Mouse (Mus musculus): ENCODE data around the gene Mapk6. TPM values are rescaled to one million over a fixed set of nuclear protein-coding genes. Genes with fewer than 3 reads are reported as not detected.

Mapk6 gene
- polyA plus RNA-seq, 1 experiment = 25.2 TPM

DNA sequence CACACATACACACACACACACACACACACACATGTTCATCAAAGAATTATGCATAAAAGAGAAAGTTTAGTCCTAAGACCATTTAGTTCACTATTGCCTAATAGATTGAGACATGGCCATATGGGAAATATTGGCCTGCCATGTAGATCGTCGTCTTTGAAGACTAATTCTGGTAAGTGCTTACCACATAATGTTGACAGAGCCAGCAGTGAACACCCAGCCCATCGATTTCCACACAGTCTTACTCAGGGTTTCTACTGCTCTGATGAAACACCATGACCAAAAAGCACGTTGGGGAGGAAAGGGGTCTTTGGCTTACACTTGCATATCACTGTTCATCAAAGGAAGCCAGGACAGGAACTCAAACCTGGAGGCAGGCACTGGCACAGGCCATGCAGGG is 67.4 kb downstream of the Mapk6 start:
- H3K4me3 ChIP-seq (replicated peaks; ENCODE audit: extremely low read depth, low read depth, low read length) = no peak overlapping the region
- no peaks in the 10 kb centered on the region for H3K4me1 ChIP-seq (ENCODE audit: control insufficient read depth, insufficient read depth, low read length)
- TF ChIP-seq CTCF (IDR thresholded peaks at IDR 0.05; ENCODE audit: insufficient read depth, low read length) = no peak
- TF ChIP-seq POLR2A (IDR thresholded peaks at IDR 0.05; ENCODE audit: borderline replicate concordance, extremely low read depth, low read depth, low read length) = no peak
- 66% methylated on average over 4 of the region's 4 CpGs for WGBS
- DNase-seq = no peak

DNA sequence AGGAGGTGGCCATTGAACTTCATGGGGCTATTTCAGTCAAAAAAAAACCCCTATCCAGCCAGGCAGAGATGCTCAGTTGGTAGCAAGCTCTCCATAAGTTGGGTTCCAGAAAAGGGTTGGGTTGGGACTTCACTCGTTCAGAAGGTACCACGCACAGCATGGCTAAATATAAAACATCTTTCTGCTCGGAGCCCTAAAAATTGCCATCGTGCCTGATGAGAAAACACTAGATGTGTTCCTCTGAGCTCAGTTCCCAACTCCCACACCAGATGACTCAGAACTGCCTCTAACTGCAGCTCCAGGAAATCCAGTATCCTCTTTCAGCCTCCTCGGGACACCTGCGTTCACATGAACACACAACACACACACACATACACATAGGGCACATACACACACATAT is 71.8 kb downstream of the Mapk6 start:
- 88% methylated on average over 6 of the region's 6 CpGs for whole genome bisulfite sequencing
- DNase-seq = no peak

DNA sequence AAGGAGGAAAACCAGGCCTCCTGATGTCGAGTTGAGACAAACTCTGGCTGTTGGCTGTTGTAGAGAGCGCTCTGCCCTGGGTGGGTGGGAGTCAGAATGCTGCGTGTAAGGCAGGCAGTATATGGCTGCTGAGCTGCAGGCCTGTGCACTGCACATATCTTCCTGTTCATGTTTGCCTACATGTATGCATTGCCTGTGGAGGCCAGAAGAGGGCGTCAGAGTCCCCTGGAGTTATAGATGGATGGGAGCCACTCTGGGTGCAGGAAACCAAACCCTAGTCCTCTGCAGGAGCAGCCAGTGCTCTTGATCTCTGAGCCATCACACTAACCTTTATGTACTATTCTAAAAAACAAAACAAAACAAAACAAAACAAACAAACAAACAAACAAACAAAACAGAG is 75.4 kb downstream of the Mapk6 start:
- H3K4me3 ChIP-seq (replicated peaks; ENCODE audit: extremely low read depth, low read depth, low read length) = no peak overlapping the region
- no peak for DNase-seq
- TF ChIP-seq POLR2A (IDR thresholded peaks at IDR 0.05; ENCODE audit: borderline replicate concordance, extremely low read depth, low read depth, low read length) (no peak), CTCF (IDR thresholded peaks at IDR 0.05; ENCODE audit: insufficient read depth, low read length) (no peak)
- WGBS = 81% methylated on average over 4 of the region's 4 CpGs
- H3K4me1 ChIP-seq (ENCODE audit: control insufficient read depth, insufficient read depth, low read length) = no peaks in the 10 kb centered on the region

More for the DNA sequence above, 71.8 kb downstream of the Mapk6 start:
- Histone ChIP-seq H3K4me1 (ENCODE audit: control insufficient read depth, insufficient read depth, low read length) (no peaks in the 10 kb centered on the region), H3K4me3 (replicated peaks; ENCODE audit: extremely low read depth, low read depth, low read length) (no peak overlapping the region)
- TF ChIP-seq CTCF (IDR thresholded peaks at IDR 0.05; ENCODE audit: insufficient read depth, low read length) = no peak
- TF ChIP-seq POLR2A (IDR thresholded peaks at IDR 0.05; ENCODE audit: borderline replicate concordance, extremely low read depth, low read depth, low read length) = no peak

DNA sequence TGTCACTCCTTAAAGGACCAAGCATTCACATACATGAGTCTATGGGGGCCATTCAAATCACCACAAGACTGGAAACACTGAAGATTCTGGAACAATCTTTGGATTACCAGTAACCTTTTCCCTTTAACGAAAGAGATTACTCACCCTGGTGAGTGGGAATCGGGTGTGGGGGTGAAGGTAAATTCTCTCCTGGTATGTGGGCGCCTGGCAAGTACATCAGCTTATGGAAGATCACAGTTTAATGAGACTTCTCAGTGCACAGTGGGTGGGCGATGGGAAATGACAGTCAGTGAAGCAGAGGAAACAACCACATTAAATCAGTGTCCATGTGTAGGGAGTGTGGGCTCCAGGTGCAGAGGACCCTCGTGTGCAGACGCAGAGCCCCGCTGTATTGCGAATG is 79.0 kb downstream of the Mapk6 start:
- H3K4me1 ChIP-seq (ENCODE audit: control insufficient read depth, insufficient read depth, low read length) = no peaks in the 10 kb centered on the region
- no peak for DNase-seq
- 92% methylated on average over 8 of the region's 8 CpGs for WGBS
- H3K4me3 ChIP-seq (replicated peaks; ENCODE audit: extremely low read depth, low read depth, low read length) = no peak overlapping the region
- TF ChIP-seq POLR2A (IDR thresholded peaks at IDR 0.05; ENCODE audit: borderline replicate concordance, extremely low read depth, low read depth, low read length) (no peak), CTCF (IDR thresholded peaks at IDR 0.05; ENCODE audit: insufficient read depth, low read length) (no peak)

DNA sequence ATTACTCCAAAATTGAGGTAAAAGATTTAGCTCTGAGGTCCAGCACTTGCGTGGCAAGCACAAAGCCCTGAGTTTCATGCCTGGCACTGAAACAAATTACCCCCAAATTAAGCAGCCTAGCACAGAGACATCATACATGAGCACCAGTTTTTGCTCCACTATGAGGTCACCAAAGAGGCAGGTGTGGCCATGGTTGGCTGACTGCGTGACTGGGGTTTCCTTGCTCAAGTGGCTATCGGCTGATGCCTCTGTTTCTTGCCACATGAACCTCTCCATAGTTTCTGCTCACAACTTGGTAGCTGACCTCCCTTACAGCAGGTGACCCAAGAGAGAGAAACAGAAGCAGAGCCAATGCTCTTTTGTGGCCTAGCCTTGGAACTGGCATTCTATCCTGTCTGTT is 81.8 kb downstream of the Mapk6 start:
- DNase-seq = no peak
- no peak overlapping the region for H3K4me3 ChIP-seq (replicated peaks; ENCODE audit: extremely low read depth, low read depth, low read length)
- H3K4me1 ChIP-seq (ENCODE audit: control insufficient read depth, insufficient read depth, low read length) = no peaks in the 10 kb centered on the region
- TF ChIP-seq CTCF (IDR thresholded peaks at IDR 0.05; ENCODE audit: insufficient read depth, low read length) (no peak), POLR2A (IDR thresholded peaks at IDR 0.05; ENCODE audit: borderline replicate concordance, extremely low read depth, low read depth, low read length) (no peak)
- WGBS = 94% methylated on average over 3 of the region's 3 CpGs

DNA sequence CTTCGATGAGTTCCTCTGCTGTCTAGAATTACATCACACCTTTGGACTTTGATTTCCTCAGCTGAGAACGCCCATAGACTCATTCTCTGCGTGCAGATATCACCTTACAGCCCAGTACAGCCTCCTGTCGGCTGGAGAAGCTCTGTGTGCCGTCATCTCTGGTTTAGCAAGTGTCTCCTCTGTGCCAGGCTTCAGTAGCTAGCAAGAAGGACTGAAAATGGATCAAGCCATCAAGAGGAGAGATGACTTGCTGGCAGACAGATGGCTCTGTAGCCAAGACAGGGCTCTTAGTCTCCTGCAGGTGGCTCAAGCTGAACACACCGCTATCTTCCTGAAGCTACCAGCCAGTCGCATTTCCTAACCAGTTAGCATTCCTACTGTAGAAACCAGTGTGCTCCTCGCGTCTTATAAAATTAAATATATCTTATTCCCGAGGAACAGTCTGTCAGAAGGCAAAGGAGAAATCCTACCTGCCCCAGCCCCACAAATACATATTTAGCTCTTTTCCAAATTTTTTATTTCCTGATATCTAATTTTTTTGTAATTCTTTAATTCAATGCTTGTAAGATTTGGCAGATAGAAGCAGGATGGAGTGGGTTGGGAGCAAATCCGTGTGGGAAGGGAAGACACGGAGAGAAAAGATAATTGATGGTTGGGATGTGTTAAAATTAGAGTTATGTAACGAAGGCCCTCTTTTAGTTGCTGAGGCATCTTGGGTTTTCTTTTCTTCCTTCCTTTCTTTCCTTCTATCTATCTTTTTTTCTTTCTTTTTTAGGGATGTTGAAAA is 87.5 kb downstream of the Mapk6 start:
- TF ChIP-seq CTCF (IDR thresholded peaks at IDR 0.05; ENCODE audit: insufficient read depth, low read length) = no peak
- no peak for TF ChIP-seq POLR2A (IDR thresholded peaks at IDR 0.05; ENCODE audit: borderline replicate concordance, extremely low read depth, low read depth, low read length)
- no peak for DNase-seq
- Histone ChIP-seq H3K4me3 (replicated peaks; ENCODE audit: extremely low read depth, low read depth, low read length) (no peak overlapping the region), H3K4me1 (ENCODE audit: control insufficient read depth, insufficient read depth, low read length) (no peaks in the 10 kb centered on the region)
- WGBS = 76% methylated on average over 13 of the region's 13 CpGs

DNA sequence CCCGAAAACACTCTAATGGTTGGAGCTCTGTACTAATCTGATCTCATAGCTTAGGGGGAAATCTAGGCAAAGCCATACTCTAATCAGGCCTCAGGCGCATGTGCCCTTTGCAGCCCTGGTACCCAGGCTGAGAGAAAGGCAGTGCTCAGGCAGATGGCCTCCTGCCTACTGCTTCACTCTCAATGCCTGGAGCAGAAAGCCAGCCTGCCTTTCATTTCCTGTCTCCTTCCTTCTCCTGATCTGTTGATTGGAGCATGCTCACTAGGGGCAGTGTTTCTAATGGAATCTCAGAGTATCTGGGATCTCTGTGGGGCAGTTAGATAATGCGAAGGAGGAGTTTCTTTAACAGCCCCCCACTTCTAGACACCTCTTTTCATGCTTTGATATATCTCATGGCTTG is 90.4 kb downstream of the Mapk6 start:
- H3K4me1 ChIP-seq (ENCODE audit: control insufficient read depth, insufficient read depth, low read length) = no peaks in the 10 kb centered on the region
- WGBS = 85% methylated on average over 3 of the region's 3 CpGs
- no peak overlapping the region for H3K4me3 ChIP-seq (replicated peaks; ENCODE audit: extremely low read depth, low read depth, low read length)
- DNase-seq = no peak
- TF ChIP-seq CTCF (IDR thresholded peaks at IDR 0.05; ENCODE audit: insufficient read depth, low read length) (no peak), POLR2A (IDR thresholded peaks at IDR 0.05; ENCODE audit: borderline replicate concordance, extremely low read depth, low read depth, low read length) (no peak)

Other genes with a start within 250 kb of the Mapk6 start
- 44.8 and 53.2 TPM in 2 replicates for gene Myo5c, start 178.0 kb downstream of the Mapk6 start, polyA plus RNA-seq (2012; rRNA removed)
- 12.4 and 15.4 TPM in 2 replicates for gene Gnb5, start 103.7 kb downstream of the Mapk6 start, polyA plus RNA-seq (2012; rRNA removed)
- 0.09 TPM in 1 of 2 replicates, not detected in the other for gene Bcl2l10, start 62.2 kb downstream of the Mapk6 start, polyA plus RNA-seq (2012; rRNA removed)
- gene Leo1, start 31.5 kb upstream of the Mapk6 start, polyA plus RNA-seq (2012; rRNA removed) = 2.5 and 4.1 TPM in 2 replicates
- 30.9 and 46.5 TPM in 2 replicates for gene Tmod3, start 149.7 kb upstream of the Mapk6 start, polyA plus RNA-seq (2012; rRNA removed)
- 3.3 and 7.6 TPM in 2 replicates for gene Tmod2, start 201.3 kb upstream of the Mapk6 start, polyA plus RNA-seq (2012; rRNA removed)
- 60.6 and 73.7 TPM in 2 replicates for gene Lysmd2, start 215.7 kb upstream of the Mapk6 start, polyA plus RNA-seq (2012; rRNA removed)

All from lung, adult 2 months (tissue).